Mouse (Mus musculus): ENCODE data around the gene Ctnnd2. TPM values are rescaled to one million over a fixed set of nuclear protein-coding genes. Genes with fewer than 3 reads are reported as not detected.

Ctnnd2 gene
- total RNA-seq, 4 experiments from 2014 or later: 232 to 241 (median 238) TPM

- no peak for DNase-seq (ENCODE audit: low spot score in 2 of 2)
These were observed 212.0 kb downstream of the Ctnnd2 start for GRCm38 (mm10) chr15:30384386-30384785.

- no peak for DNase-seq (ENCODE audit: low spot score in 2 of 2)
These were observed 214.1 kb downstream of the Ctnnd2 start for GRCm38 (mm10) chr15:30386489-30386888.

GRCm38 (mm10) chr15:30387244-30387643, 214.9 kb downstream of the Ctnnd2 start:
- DNase-seq (ENCODE audit: low spot score in 2 of 2): no peak

GRCm38 (mm10) chr15:30401111-30401510, 228.7 kb downstream of the Ctnnd2 start:
- no peak for DNase-seq (ENCODE audit: low spot score in 2 of 2)

- DNase-seq (ENCODE audit: low spot score in 2 of 2): no peak
These were observed 233.9 kb downstream of the Ctnnd2 start for GRCm38 (mm10) chr15:30406254-30406653.

GRCm38 (mm10) chr15:30423146-30423545, 250.8 kb downstream of the Ctnnd2 start:
- DNase-seq (ENCODE audit: low spot score in 2 of 2): no peak

- DNase-seq (ENCODE audit: low spot score in 2 of 2): no peak
These were observed 251.9 kb downstream of the Ctnnd2 start for GRCm38 (mm10) chr15:30424290-30424689.

GRCm38 (mm10) chr15:30427342-30427741, 254.9 kb downstream of the Ctnnd2 start:
- no peak for DNase-seq (ENCODE audit: low spot score in 2 of 2)

- DNase-seq (ENCODE audit: low spot score in 2 of 2): no peak
These were observed 266.7 kb downstream of the Ctnnd2 start for GRCm38 (mm10) chr15:30439045-30439444.

- DNase-seq (ENCODE audit: low spot score in 2 of 2): no peak
These were observed 278.4 kb downstream of the Ctnnd2 start for GRCm38 (mm10) chr15:30450765-30451164.

- DNase-seq (ENCODE audit: low spot score in 2 of 2): no peak
These were observed 279.5 kb downstream of the Ctnnd2 start for GRCm38 (mm10) chr15:30451921-30452320.

- no peak for DNase-seq (ENCODE audit: low spot score in 2 of 2)
These were observed 285.3 kb downstream of the Ctnnd2 start for GRCm38 (mm10) chr15:30457541-30458250.

GRCm38 (mm10) chr15:30458671-30459070, 286.3 kb downstream of the Ctnnd2 start:
- DNase-seq (ENCODE audit: low spot score in 2 of 2): no peak

GRCm38 (mm10) chr15:30460341-30461125, 288.1 kb downstream of the Ctnnd2 start:
- no peak for DNase-seq (ENCODE audit: low spot score in 2 of 2)

GRCm38 (mm10) chr15:30462804-30463423, 290.5 kb downstream of the Ctnnd2 start:
- no peak for DNase-seq (ENCODE audit: low spot score in 2 of 2)

GRCm38 (mm10) chr15:30463471-30464047, 291.2 kb downstream of the Ctnnd2 start:
- DNase-seq (ENCODE audit: low spot score in 2 of 2): no peak

GRCm38 (mm10) chr15:30466950-30467543, 294.7 kb downstream of the Ctnnd2 start:
- no peak for DNase-seq (ENCODE audit: low spot score in 2 of 2)

GRCm38 (mm10) chr15:30468773-30469172, 296.4 kb downstream of the Ctnnd2 start:
- DNase-seq (ENCODE audit: low spot score in 2 of 2): no peak

- no peak for DNase-seq (ENCODE audit: low spot score in 2 of 2)
These were observed 299.0 kb downstream of the Ctnnd2 start for GRCm38 (mm10) chr15:30471280-30471966.

- peak in 1 of 2 experiments; percentile 25 for DNase-seq (ENCODE audit: low spot score in 2 of 2)
These were observed 308.3 kb downstream of the Ctnnd2 start for GRCm38 (mm10) chr15:30480676-30481075.

GRCm38 (mm10) chr15:30506476-30506875, 334.1 kb downstream of the Ctnnd2 start:
- DNase-seq (ENCODE audit: low spot score in 2 of 2): no peak

Data from left cerebral cortex, adult 8-10 months (tissue).